Mouse (Mus musculus): ENCODE data around the gene Ppp1cc.

- TF ChIP-seq CTCF (IDR thresholded peaks at IDR 0.05; ENCODE audit: low read depth) (no peak), EP300 (IDR thresholded peaks at IDR 0.05; ENCODE audit: low read depth) (no peak)
These were observed 42.8 kb downstream of the Ppp1cc start for GRCm38 (mm10) chr5:122200872-122201271.

Measured in heart, postnatal 0 days (tissue).